Mouse (Mus musculus) ES-E14 (cell line): ENCODE measurements at regions not wholly inside any gene's neighbourhood (a gene's known extent, or its start where the extent isn't known, plus 50 kb on each side); places are given as distances from the start of the nearest gene placed in this dataset.
A peak's percentile ranks its signal among the peaks of the same experiment; 100 is the strongest.
"Not testable (repeated sequence)": the region's sequence is repeated elsewhere in the genome, so short reads cannot be mapped to it uniquely, and the experiment has no call there.

Source experiments
- DNase-seq: peaks from one replicate; pipeline ENCODE4 v3.0.0-alpha.2; 2013; ENCODE audit warnings: low read depth, low spot score
- H3K27ac ChIP-seq: 2 replicates; pipeline ENCODE4 v1.5.1; 2012; ENCODE audit warnings: low read depth, mild to moderate bottlenecking, low read length, moderate library complexity, mixed read lengths; ENCODE audit not compliant: poor library complexity, insufficient read depth, severe bottlenecking
- H3K36me3 ChIP-seq: 2 replicates; pipeline ENCODE4 v1.6.1; 2012; ENCODE audit warnings: mild to moderate bottlenecking, low read length, moderate library complexity, mixed read lengths; ENCODE audit not compliant: control insufficient read depth, poor library complexity, insufficient read depth, severe bottlenecking
- H3K4me1 ChIP-seq, 2 experiments: fragments of 150-350 bp in 1 of 2; sonication (generic) in 1 of 2; 2 replicates each; pipeline ENCODE4 v1.6.1; 2012; ENCODE audit warnings: low read length in 2 of 2, mild to moderate bottlenecking in 1 of 2, mixed read lengths in 1 of 2; ENCODE audit not compliant: control insufficient read depth in 2 of 2, insufficient read depth in 2 of 2, poor library complexity in 1 of 2
- H3K4me3 ChIP-seq, 2 experiments: fragments of 150-350 bp in 1 of 2; sonication (generic) in 1 of 2; 2 replicates each; pipeline ENCODE4 v1.5.1; 2012; ENCODE audit warnings: low read length in 2 of 2, low read depth in 1 of 2, mild to moderate bottlenecking in 1 of 2, mixed read lengths in 1 of 2; ENCODE audit not compliant: insufficient read depth in 1 of 2, poor library complexity in 1 of 2, severe bottlenecking in 1 of 2
- H3K9ac ChIP-seq: 2 replicates; pipeline ENCODE4 v1.6.1; 2012; ENCODE audit warnings: low read depth, mild to moderate bottlenecking, low read length, mixed read lengths; ENCODE audit not compliant: poor library complexity, insufficient read depth, severe bottlenecking
- H3K9me3 ChIP-seq: fragments of 150-350 bp; sonication (generic); 2 replicates; pipeline ENCODE4 v1.6.1; 2012; ENCODE audit warnings: low read depth, mild to moderate bottlenecking, low read length; ENCODE audit not compliant: control insufficient read depth, insufficient read depth
- CHD2 ChIP-seq: IDR thresholded peaks from 2 replicates; pipeline ENCODE4 v1.6.1; 2014; ENCODE audit warnings: mild to moderate bottlenecking, low read depth, low read length, inconsistent platforms
- HCFC1 ChIP-seq: IDR thresholded peaks from 2 replicates; pipeline ENCODE4 v1.6.1; 2012; ENCODE audit warnings: low read length, inconsistent platforms, borderline replicate concordance; ENCODE audit not compliant: insufficient read depth
- MAFK ChIP-seq: IDR thresholded peaks from 2 replicates; pipeline ENCODE4 v1.6.1; 2014; ENCODE audit warnings: mild to moderate bottlenecking, low read depth, low read length, inconsistent platforms; ENCODE audit not compliant: insufficient read depth
- ZC3H11A ChIP-seq: IDR thresholded peaks from 2 replicates; pipeline ENCODE4 v1.6.1; 2012; ENCODE audit warnings: low read depth, mild to moderate bottlenecking, inconsistent platforms, low read length, borderline replicate concordance
- ZNF384 ChIP-seq: IDR thresholded peaks from 2 replicates; pipeline ENCODE4 v1.6.1; 2012; ENCODE audit warnings: low read depth, low read length, inconsistent platforms
- in situ Hi-C, 2 experiments: fragments of 600-800 bp; cut with MboI; formaldehyde crosslinking; loops; one replicate each; pipeline ENCODE4 v1.15.1; 2025; ENCODE audit warnings: low sequenced_read_pairs in 2 of 2, inconsistent platforms in 1 of 2; ENCODE audit not compliant: unreplicated experiment in 2 of 2

DNA sequence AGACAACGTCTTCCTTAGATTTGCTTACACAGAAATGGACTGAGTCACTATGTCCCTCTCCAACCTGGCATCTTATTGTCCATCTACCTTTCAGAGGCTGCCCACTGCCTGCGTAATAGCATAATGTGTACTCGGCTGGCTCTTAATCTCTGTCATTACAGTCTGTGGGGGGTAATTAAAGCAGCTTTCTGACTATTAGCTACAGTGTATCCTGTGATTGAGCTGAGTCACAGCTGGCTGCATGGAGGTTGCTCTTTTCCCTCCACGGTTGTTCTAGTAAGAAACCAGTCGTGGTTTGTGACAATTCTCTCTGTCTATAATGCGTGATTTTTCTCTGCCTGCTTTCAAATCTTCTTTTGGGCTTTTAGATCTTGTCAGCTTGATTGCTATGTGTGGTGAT, 116.9 kb upstream of the Tacr1 start:
- TF ChIP-seq ZNF384, result no peak
- no peak for TF ChIP-seq MAFK
- TF ChIP-seq CHD2, result no peak
- Histone ChIP-seq H3K9me3 (no peaks in the 10 kb centered on the region), H3K9ac (no peak overlapping the region)

GRCm38 (mm10) chr6:82293507-82293906, 108.6 kb upstream of the Tacr1 start:
- Histone ChIP-seq H3K27ac (no peak overlapping the region), H3K9me3 (no peaks in the 10 kb centered on the region), H3K4me3 (no peak overlapping the region), H3K4me1 (no peaks in the 10 kb centered on the region), H3K36me3 (no peaks in the 10 kb centered on the region), H3K9ac (no peak overlapping the region)
- DNase-seq, result peak; percentile 7
- in situ Hi-C loops, result no loop called here
- TF ChIP-seq HCFC1 (no peak), MAFK (no peak), ZNF384 (no peak), ZC3H11A (no peak), CHD2 (no peak)

More for the DNA sequence above, 116.9 kb upstream of the Tacr1 start:
- H3K36me3 ChIP-seq, result no peaks in the 10 kb centered on the region
- in situ Hi-C loops, result no loop called here
- no peak for DNase-seq
- no peak overlapping the region for H3K4me3 ChIP-seq
- H3K27ac ChIP-seq, result no peak overlapping the region
- no peaks in the 10 kb centered on the region for H3K4me1 ChIP-seq

- Histone ChIP-seq H3K4me3 (no peak overlapping the region), H3K27ac (no peak overlapping the region), H3K4me1 (no peaks in the 10 kb centered on the region), H3K9ac (no peak overlapping the region), H3K36me3 (no peaks in the 10 kb centered on the region), H3K9me3 (no peaks in the 10 kb centered on the region)
- in situ Hi-C loops, result no loop called here
- no peak for DNase-seq
- no peak for TF ChIP-seq ZNF384
- no peak for TF ChIP-seq MAFK
- TF ChIP-seq HCFC1, result no peak
- TF ChIP-seq ZC3H11A, result no peak
- TF ChIP-seq CHD2, result no peak
These were observed 105.3 kb upstream of the Tacr1 start for GRCm38 (mm10) chr6:82296673-82297328.

DNA sequence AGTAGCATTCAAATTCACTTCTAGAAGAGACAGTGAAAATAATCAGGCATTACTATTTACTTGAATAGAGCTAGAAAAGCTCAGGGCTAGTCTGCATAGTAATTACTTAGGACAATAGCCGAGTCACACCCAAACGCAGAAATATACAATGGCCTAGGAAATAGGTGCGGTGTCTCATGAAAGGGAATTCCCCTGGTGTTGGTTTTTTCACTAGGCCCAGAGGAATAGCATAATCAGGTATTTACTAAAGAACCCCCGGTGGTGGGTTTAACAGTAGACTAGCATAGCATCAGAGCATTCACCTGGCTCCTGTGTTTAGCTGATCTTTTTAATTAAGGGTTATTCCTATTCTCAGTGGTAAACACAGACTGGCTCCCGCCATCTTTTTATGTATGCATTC, 99.9 kb upstream of the Tacr1 start:
- H3K27ac ChIP-seq, H3K9ac ChIP-seq, H3K36me3 ChIP-seq, H3K4me1 ChIP-seq, H3K9me3 ChIP-seq, in situ Hi-C loops, H3K4me3 ChIP-seq: not testable (repeated sequence)
- DNase-seq, result peak; percentile 6

DNA sequence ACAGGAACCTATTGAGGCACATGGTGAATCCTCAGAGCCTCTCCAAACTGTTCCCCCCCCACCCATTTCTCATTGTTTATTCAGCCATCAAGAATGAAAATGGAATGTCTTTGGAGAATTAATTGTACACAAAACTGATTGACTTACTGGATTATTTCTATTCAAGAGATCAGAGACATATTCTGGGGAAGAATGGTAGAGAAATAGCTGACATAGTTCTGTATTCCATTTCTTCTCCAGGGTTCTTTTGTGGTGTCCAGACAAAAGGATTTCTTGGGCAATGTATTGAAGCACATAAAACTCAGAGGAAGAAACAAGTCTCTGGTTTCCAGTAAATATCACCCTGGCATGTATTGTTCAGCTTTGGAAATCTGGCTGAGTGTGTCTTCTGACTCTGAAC, 88.4 kb upstream of the Tacr1 start:
- no peak for DNase-seq
- H3K27ac ChIP-seq, result no peak overlapping the region
- in situ Hi-C loops, result no loop called here
- no peak overlapping the region for H3K4me3 ChIP-seq
- H3K9me3 ChIP-seq, result no peaks in the 10 kb centered on the region
- H3K4me1 ChIP-seq, result no peaks in the 10 kb centered on the region
- TF ChIP-seq CHD2 (no peak), ZC3H11A (no peak), HCFC1 (no peak), ZNF384 (no peak), MAFK (no peak)
- no peak overlapping the region for H3K9ac ChIP-seq
- H3K36me3 ChIP-seq, result no peaks in the 10 kb centered on the region
